ENCODE assay signal across 9 mouse cellular contexts in genomic region chr17:11993249-11993648, GRCm38 (mm10).
DNase-seq lines count a peak whose midpoint lies in the region; ATAC-seq and TF ChIP-seq lines count a peak whose summit lies in the region.
"Had no signal": no experiment of that assay in that cellular context is flagged by ENCODE, and none has a peak within 500 bp of the region (broad histone marks: within the 10 kb centered on the region; RNA-seq: fewer than 3 reads in every experiment).

No protein-coding gene starts in this region.

- no peaks in the 10 kb centered on the region for H3K36me3 ChIP-seq in embryonic facial prominence, embryonic 14.5 days (ENCODE audit: control insufficient read depth, insufficient read depth, low read length)
- no peaks in the 10 kb centered on the region for H3K36me3 ChIP-seq in kidney, embryonic 14.5 days (ENCODE audit: control insufficient read depth, insufficient read depth, low read length)
- H3K36me3 ChIP-seq in liver, postnatal 0 days (replicated peaks; ENCODE audit: insufficient read depth, low read length) = no peaks in the 10 kb centered on the region

- peaks cover 8% of the 10 kb centered on the region; the same call in 1 of the 2 replicates for H3K4me1 ChIP-seq in embryonic facial prominence, embryonic 14.5 days (ENCODE audit: control insufficient read depth, insufficient read depth, low read length)
- no peaks in the 10 kb centered on the region for H3K4me1 ChIP-seq in kidney, embryonic 14.5 days (ENCODE audit: control insufficient read depth, insufficient read depth, low read length)
- H3K4me1 ChIP-seq in liver, postnatal 0 days (ENCODE audit: insufficient read depth) = no peaks in the 10 kb centered on the region

- no peak overlapping the region for H3K9ac ChIP-seq in embryonic facial prominence, embryonic 14.5 days (ENCODE audit: low read depth, low read length)
- no peak overlapping the region for H3K9ac ChIP-seq in kidney, embryonic 14.5 days (ENCODE audit: low read depth, low read length)
- no peak overlapping the region for H3K9ac ChIP-seq in liver, postnatal 0 days (replicated peaks)

- no peaks in the 10 kb centered on the region for H3K9me3 ChIP-seq in embryonic facial prominence, embryonic 14.5 days (ENCODE audit: control insufficient read depth, low read length)
- H3K9me3 ChIP-seq in kidney, embryonic 14.5 days (ENCODE audit: control insufficient read depth, low read length) = no peaks in the 10 kb centered on the region
- H3K9me3 ChIP-seq in liver, postnatal 0 days (ENCODE audit: low read length) = no peaks in the 10 kb centered on the region

- no peak overlapping the region for H3K27ac ChIP-seq in embryonic facial prominence, embryonic 14.5 days (replicated peaks; ENCODE audit: low read depth, low read length)
- no peak overlapping the region for H3K27ac ChIP-seq in kidney, embryonic 14.5 days (ENCODE audit: low read depth, low read length)
- no peak overlapping the region for H3K27ac ChIP-seq in liver, postnatal 0 days (ENCODE audit: low read depth)
- H3K27ac ChIP-seq: macrophage had no signal

- no peak for TF ChIP-seq EP300 in liver, postnatal 0 days (IDR thresholded peaks at IDR 0.05; ENCODE audit: low read depth)

- ATAC-seq in embryonic facial prominence, embryonic 14.5 days (ENCODE audit: low read depth) = 0 out of 2 replicates have a peak, but pooled peaks have one; percentile 47
- peak; percentile 68; the same call in 1 of the 2 replicates for ATAC-seq in kidney, embryonic 14.5 days (ENCODE audit: low FRiP score, low TSS enrichment)
- ATAC-seq in liver, postnatal 0 days = no peak

- H3K27me3 ChIP-seq in embryonic facial prominence, embryonic 14.5 days (replicated peaks; ENCODE audit: control insufficient read depth, insufficient read depth, low read length) = no peaks in the 10 kb centered on the region
- H3K27me3 ChIP-seq in kidney, embryonic 14.5 days (ENCODE audit: control insufficient read depth, insufficient read depth, low read length) = no peaks in the 10 kb centered on the region
- no peaks in the 10 kb centered on the region for H3K27me3 ChIP-seq in liver, postnatal 0 days (ENCODE audit: insufficient read depth, low read length)

- peak overlapping the region; percentile 21; the same call in 1 of the 2 replicates for H3K4me2 ChIP-seq in embryonic facial prominence, embryonic 14.5 days (ENCODE audit: low read depth, low read length)
- no peak overlapping the region for H3K4me2 ChIP-seq in kidney, embryonic 14.5 days (replicated peaks; ENCODE audit: low read depth, low read length)
- H3K4me2 ChIP-seq in liver, postnatal 0 days (ENCODE audit: low read depth, low read length) = no peak overlapping the region

- no peak overlapping the region for H3K4me3 ChIP-seq in embryonic facial prominence, embryonic 14.5 days (ENCODE audit: low read depth, low read length)
- no peak overlapping the region for H3K4me3 ChIP-seq in kidney, embryonic 14.5 days (ENCODE audit: low read length)
- no peak overlapping the region for H3K4me3 ChIP-seq in liver, postnatal 0 days (ENCODE audit: low read depth, low read length)

- peak; percentile 60 for TF ChIP-seq CTCF in liver, postnatal 0 days (IDR thresholded peaks at IDR 0.05; ENCODE audit: low read depth)

- peak; percentile 13 for DNase-seq in ovary, postnatal 36 days (ENCODE audit: low spot score)
- no peak for DNase-seq in ovary, postnatal 14 days (ENCODE audit: low spot score)
- peak; percentile 32 to 57 for DNase-seq in adrenal gland, postnatal 36 days
- peak; percentile 71 for DNase-seq in embryonic facial prominence, embryonic 14.5 days (ENCODE audit: low spot score)
- DNase-seq in liver, postnatal 0 days = peak; percentile 36
- DNase-seq in retina, postnatal 1 day = peak; percentile 79
- DNase-seq in ovary, postnatal 10 days (ENCODE audit: low spot score) = no peak

- 26% methylated on average over 8 of the region's 8 CpGs for WGBS in embryonic facial prominence, embryonic 14.5 days
- WGBS in kidney, embryonic 14.5 days = 27% methylated on average over 8 of the region's 8 CpGs
- WGBS in liver, postnatal 0 days (ENCODE audit: insufficient replicate concordance) = 33% methylated on average over 8 of the region's 8 CpGs

Comparison
In these comparisons a context has a peak if more than half of its experiments do, and no peak if none do; other contexts are left out.
1. DNase-seq: peak in ovary, postnatal 36 days (single experiment), adrenal gland, postnatal 36 days (2 of 2), embryonic facial prominence, embryonic 14.5 days (single experiment), liver, postnatal 0 days (single experiment) and retina, postnatal 1 day (single experiment); none in ovary, postnatal 14 days (single experiment) and ovary, postnatal 10 days (single experiment).